Mouse (Mus musculus) layer of hippocampus, adult 2 months (tissue): ENCODE measurements around the gene Tjp3. TPM values are rescaled to one million over a fixed set of nuclear protein-coding genes. Genes with fewer than 3 reads are reported as not detected.

Experiments
- DNase-seq, 2 experiments: peaks; one replicate each; pipeline ENCODE4 v3.0.0; 2022; ENCODE audit warnings: low spot score in 2 of 2
- H3K27ac ChIP-seq: fragments of 200-600 bp; 2 replicates; pipeline ENCODE4 v1.8.1; 2022
- H3K4me3 ChIP-seq: fragments of 200-600 bp; 2 replicates; pipeline ENCODE4 v1.8.1; 2022; ENCODE audit warnings: mild to moderate bottlenecking
- CTCF ChIP-seq: fragments of 200-600 bp; conservative IDR thresholded peaks from 2 replicates; pipeline ENCODE4 v1.8.1; 2022; ENCODE audit warnings: antibody characterized with exemption, mild to moderate bottlenecking, moderate library complexity
- total RNA-seq, 2 experiments: library from RNA; stranded (reverse); gene quantifications; 2 replicates each; pipeline ENCODE4 v1.2.3; 2021

Gene Tjp3
- total RNA-seq, 2 experiments from 2014 or later, result 0.54 to 0.91 TPM

GRCm38 (mm10) chr10:81289278-81289677, 2.1 kb downstream of the Tjp3 start:
- peak; percentile 93 for TF ChIP-seq CTCF
- peak; percentile 70 to 71 for DNase-seq
- H3K4me3 ChIP-seq, result no peak overlapping the region
- H3K27ac ChIP-seq, result no peak overlapping the region

- peak; percentile 77 for TF ChIP-seq CTCF
- Histone ChIP-seq H3K4me3 (no peak overlapping the region), H3K27ac (no peak overlapping the region)
- DNase-seq, result peak in 1 of 2 experiments; percentile 60
Observed at GRCm38 (mm10) chr10:81288601-81289000, 2.8 kb downstream of the Tjp3 start.

DNA sequence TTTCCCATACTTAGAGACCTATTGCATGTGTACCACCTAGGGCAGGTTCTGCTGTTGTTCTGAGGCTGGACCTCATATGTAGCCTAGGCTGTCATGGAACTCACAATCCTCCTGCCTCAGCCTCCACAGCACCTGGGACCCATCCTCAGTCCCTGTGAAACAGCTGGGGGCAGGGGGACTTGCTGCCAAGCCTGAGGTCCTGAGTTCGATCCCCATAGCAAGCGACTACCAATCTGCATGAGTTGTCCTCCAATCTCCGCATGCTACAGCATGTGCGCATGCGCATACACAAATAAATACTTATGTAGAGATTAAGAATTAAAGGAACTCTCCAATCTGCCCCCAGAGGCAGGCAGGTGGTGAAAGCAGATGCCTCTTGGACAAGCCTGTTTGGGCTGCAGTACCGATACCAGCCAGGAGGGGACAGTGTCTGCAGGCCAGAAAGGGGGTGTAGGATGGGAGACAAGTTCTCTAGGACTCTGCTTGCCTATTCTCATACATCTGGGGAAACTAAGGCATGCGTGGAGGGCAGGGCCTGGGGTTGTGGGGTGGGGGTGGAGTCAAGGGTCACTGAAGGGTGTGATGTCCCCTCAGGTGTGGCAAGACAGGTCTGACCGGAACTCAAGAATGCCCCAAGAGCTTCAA, 3.7 kb downstream of the Tjp3 start:
- peak in 1 of 2 experiments; percentile 75 for DNase-seq
- peak; percentile 88 for TF ChIP-seq CTCF
- Histone ChIP-seq H3K27ac (no peak overlapping the region), H3K4me3 (no peak overlapping the region)

DNA sequence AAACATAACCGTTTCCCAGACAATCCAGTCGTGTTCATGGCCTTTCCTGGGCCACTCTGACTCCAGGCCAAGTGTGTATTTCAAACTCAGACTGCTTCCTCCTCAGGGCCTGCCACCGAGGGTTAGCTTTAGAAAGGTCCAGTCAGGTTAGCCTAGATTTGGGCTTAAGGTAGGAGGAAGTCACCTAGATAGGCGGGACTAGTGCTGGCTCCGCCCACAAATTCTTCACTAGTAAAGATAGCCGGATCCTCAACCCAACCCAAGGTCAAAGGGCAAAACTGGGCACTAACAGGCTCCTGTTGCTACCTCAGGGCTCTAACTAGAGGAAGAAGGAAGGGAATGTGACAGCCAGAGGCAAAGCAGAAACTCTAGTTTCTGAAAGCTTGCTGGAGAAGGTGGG, 4.8 kb downstream of the Tjp3 start:
- no peak overlapping the region for H3K27ac ChIP-seq
- no peak for TF ChIP-seq CTCF
- DNase-seq, result no peak

DNA sequence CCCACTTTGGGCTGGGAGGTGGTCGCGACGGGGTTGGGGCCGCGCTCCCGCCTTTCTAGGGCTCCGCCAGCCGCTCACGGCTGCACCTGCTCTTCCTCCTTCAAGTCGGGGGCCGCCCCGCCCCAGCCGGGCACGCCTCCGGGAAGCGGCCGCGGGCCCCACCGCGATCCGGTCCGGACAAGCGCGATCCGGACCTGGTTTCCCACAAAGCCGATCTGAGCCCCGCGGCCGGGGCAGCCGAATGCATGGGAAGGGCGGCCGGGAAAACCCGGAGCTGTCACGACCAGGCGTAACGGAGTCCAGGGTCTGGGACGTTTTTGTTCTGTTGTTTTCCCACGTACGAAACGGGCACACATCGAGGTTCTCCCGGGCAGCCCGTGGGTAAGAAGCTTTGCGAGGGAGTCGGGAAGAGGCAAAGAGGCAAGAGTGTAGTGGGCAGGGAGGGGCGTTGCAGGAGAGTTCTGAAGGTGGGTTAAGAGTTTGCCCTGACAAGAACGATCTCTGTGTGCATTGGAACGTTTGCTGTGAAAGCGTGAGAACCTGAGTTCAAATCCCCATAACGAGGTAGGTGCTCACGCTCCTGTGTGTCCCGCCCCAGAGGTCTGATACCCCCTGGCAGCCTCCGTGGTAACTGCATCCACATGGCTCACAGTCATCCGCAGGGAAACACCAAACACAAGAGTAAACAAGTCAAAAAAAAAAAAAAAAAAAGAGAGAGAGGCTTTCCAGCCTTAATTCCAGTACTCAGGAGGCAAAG, 5.5 kb downstream of the Tjp3 start:
- DNase-seq, result peak; percentile 73 to 88
- Histone ChIP-seq H3K4me3 (peak overlapping the region; percentile 54), H3K27ac (no peak overlapping the region)
- peak; percentile 33; the same call in 1 of the 2 replicates for TF ChIP-seq CTCF

More for the DNA sequence above, 4.8 kb downstream of the Tjp3 start:
- no peak overlapping the region for H3K4me3 ChIP-seq

DNA sequence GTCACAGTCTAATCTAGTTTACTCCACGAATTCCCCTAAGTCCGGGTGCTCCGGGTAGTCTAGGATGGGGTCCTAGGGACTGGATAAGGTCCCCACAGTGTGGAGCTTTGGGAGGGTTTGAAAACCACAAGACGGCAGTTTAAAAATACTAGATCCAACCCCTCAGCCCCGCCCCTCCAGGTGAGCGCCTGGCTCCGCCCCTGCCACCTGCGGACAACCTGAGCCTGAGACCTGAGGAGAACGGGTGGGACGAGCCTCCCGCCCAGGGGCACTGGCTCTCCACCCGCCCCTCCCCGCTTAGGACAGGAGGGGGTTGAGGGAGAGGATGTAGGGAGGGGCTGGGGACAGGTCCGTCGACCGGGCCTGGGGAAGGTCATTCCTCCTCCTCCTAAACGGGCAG, 6.7 kb downstream of the Tjp3 start:
- no peak for DNase-seq
- H3K27ac ChIP-seq, result no peak overlapping the region
- H3K4me3 ChIP-seq, result no peak overlapping the region
- TF ChIP-seq CTCF, result no peak

- no peak for TF ChIP-seq CTCF
- H3K27ac ChIP-seq, result no peak overlapping the region
- H3K4me3 ChIP-seq, result no peak overlapping the region
- no peak for DNase-seq
Observed at GRCm38 (mm10) chr10:81284189-81284588, 7.2 kb downstream of the Tjp3 start.

GRCm38 (mm10) chr10:81279496-81279895, 11.9 kb downstream of the Tjp3 start:
- Histone ChIP-seq H3K4me3 (no peak overlapping the region), H3K27ac (no peak overlapping the region)
- DNase-seq, result no peak
- TF ChIP-seq CTCF, result no peak

GRCm38 (mm10) chr10:81277676-81278075, 13.7 kb downstream of the Tjp3 start:
- no peak overlapping the region for H3K4me3 ChIP-seq
- no peak overlapping the region for H3K27ac ChIP-seq
- DNase-seq, result no peak
- peak; percentile 21; the same call in 1 of the 2 replicates for TF ChIP-seq CTCF

- no peak overlapping the region for H3K4me3 ChIP-seq
- no peak for DNase-seq
- H3K27ac ChIP-seq, result no peak overlapping the region
- no peak for TF ChIP-seq CTCF
Observed at GRCm38 (mm10) chr10:81273842-81274241, 17.5 kb downstream of the Tjp3 start.

GRCm38 (mm10) chr10:81272356-81272755, 19.0 kb downstream of the Tjp3 start:
- no peak for DNase-seq
- Histone ChIP-seq H3K27ac (no peak overlapping the region), H3K4me3 (no peak overlapping the region)
- no peak for TF ChIP-seq CTCF

- H3K27ac ChIP-seq, result peak overlapping the region; percentile 92
- peak overlapping the region; percentile 82 for H3K4me3 ChIP-seq
- no peak for TF ChIP-seq CTCF
- no peak for DNase-seq
Observed at GRCm38 (mm10) chr10:81268643-81269412, 22.6 kb downstream of the Tjp3 start.

GRCm38 (mm10) chr10:81268056-81268455, 23.3 kb downstream of the Tjp3 start:
- H3K4me3 ChIP-seq, result peak overlapping the region; percentile 82
- H3K27ac ChIP-seq, result peak overlapping the region; percentile 92
- TF ChIP-seq CTCF, result peak; percentile 41
- peak; percentile 84 to 91 for DNase-seq
